Mouse (Mus musculus): ENCODE results near the gene Rnf114. TPM values are rescaled to one million over a fixed set of nuclear protein-coding genes. Genes with fewer than 3 reads are reported as not detected.

Rnf114 gene
- polyA plus RNA-seq, 1 experiment = 234 TPM

- 96% methylated on average over 13 of the region's 13 CpGs for WGBS
- H3K36me3 ChIP-seq (ENCODE audit: control insufficient read depth, insufficient read depth, low read length) = no peaks in the 10 kb centered on the region
- no peak for DNase-seq
- H3K27me3 ChIP-seq (ENCODE audit: control insufficient read depth, insufficient read depth, low read length) = no peaks in the 10 kb centered on the region; the same call in 1 of the 2 replicates
- TF ChIP-seq POLR2A (IDR thresholded peaks at IDR 0.05; ENCODE audit: control insufficient read depth, extremely low read depth, insufficient read depth, low read length, poor library complexity) (no peak), CTCF (IDR thresholded peaks at IDR 0.05; ENCODE audit: borderline replicate concordance, control insufficient read depth, extremely low read depth, insufficient read depth, low read length, poor library complexity) (no peak)
- H3K4me3 ChIP-seq (ENCODE audit: control insufficient read depth, insufficient read depth, low read length) = no peak overlapping the region
- no peaks in the 10 kb centered on the region for H3K4me1 ChIP-seq (replicated peaks; ENCODE audit: control insufficient read depth, insufficient read depth, low read length)
- H3K27ac ChIP-seq (ENCODE audit: control insufficient read depth, insufficient read depth, low read length) = no peak overlapping the region
Observed at GRCm38 (mm10) chr2:167564551-167565311, 72.3 kb downstream of the Rnf114 start.

- H3K4me1 ChIP-seq (replicated peaks; ENCODE audit: control insufficient read depth, insufficient read depth, low read length) = no peaks in the 10 kb centered on the region
- no peak for DNase-seq
- no peaks in the 10 kb centered on the region for H3K27me3 ChIP-seq (ENCODE audit: control insufficient read depth, insufficient read depth, low read length)
Observed at GRCm38 (mm10) chr2:167565312-167565656, 72.8 kb downstream of the Rnf114 start.

GRCm38 (mm10) chr2:167565682-167566081, 73.2 kb downstream of the Rnf114 start:
- H3K27ac ChIP-seq (ENCODE audit: control insufficient read depth, insufficient read depth, low read length) = no peak overlapping the region

More at GRCm38 (mm10) chr2:167565312-167565656, 72.8 kb downstream of the Rnf114 start:
- H3K4me3 ChIP-seq (ENCODE audit: control insufficient read depth, insufficient read depth, low read length) = no peak overlapping the region
- WGBS = 87% methylated on average over 3 of the region's 3 CpGs
- no peaks in the 10 kb centered on the region for H3K36me3 ChIP-seq (ENCODE audit: control insufficient read depth, insufficient read depth, low read length)
- H3K27ac ChIP-seq (ENCODE audit: control insufficient read depth, insufficient read depth, low read length) = no peak overlapping the region
- TF ChIP-seq CTCF (IDR thresholded peaks at IDR 0.05; ENCODE audit: borderline replicate concordance, control insufficient read depth, extremely low read depth, insufficient read depth, low read length, poor library complexity) (no peak), POLR2A (IDR thresholded peaks at IDR 0.05; ENCODE audit: control insufficient read depth, extremely low read depth, insufficient read depth, low read length, poor library complexity) (no peak)

More at GRCm38 (mm10) chr2:167565682-167566081, 73.2 kb downstream of the Rnf114 start:
- no peak for DNase-seq
- Histone ChIP-seq H3K4me1 (replicated peaks; ENCODE audit: control insufficient read depth, insufficient read depth, low read length) (no peaks in the 10 kb centered on the region), H3K36me3 (ENCODE audit: control insufficient read depth, insufficient read depth, low read length) (no peaks in the 10 kb centered on the region), H3K4me3 (ENCODE audit: control insufficient read depth, insufficient read depth, low read length) (no peak overlapping the region), H3K27me3 (ENCODE audit: control insufficient read depth, insufficient read depth, low read length) (no peaks in the 10 kb centered on the region)
- TF ChIP-seq CTCF (IDR thresholded peaks at IDR 0.05; ENCODE audit: borderline replicate concordance, control insufficient read depth, extremely low read depth, insufficient read depth, low read length, poor library complexity) = no peak
- TF ChIP-seq POLR2A (IDR thresholded peaks at IDR 0.05; ENCODE audit: control insufficient read depth, extremely low read depth, insufficient read depth, low read length, poor library complexity) = no peak
- 79% methylated on average over 19 of the region's 19 CpGs for WGBS

Other genes with a start within 250 kb of the Rnf114 start
- gene B4galt5, start 143.5 kb upstream of the Rnf114 start, polyA plus RNA-seq (2012; rRNA removed) = 10.9 and 14.2 TPM in 2 replicates
- gene Slc9a8, start 70.9 kb upstream of the Rnf114 start, polyA plus RNA-seq (2012; rRNA removed) = 75.4 and 90.9 TPM in 2 replicates
- 60.6 and 65.2 TPM in 2 replicates for gene Spata2, start 242 bp downstream of the Rnf114 start, polyA plus RNA-seq (2012; rRNA removed)
- gene Snai1, start 45.5 kb downstream of the Rnf114 start, polyA plus RNA-seq (2012; rRNA removed) = 10.6 and 10.7 TPM in 2 replicates
- gene Ube2v1, start 139.4 kb downstream of the Rnf114 start, polyA plus RNA-seq (2012; rRNA removed) = 161 and 174 TPM in 2 replicates
- 9.5 and 15.3 TPM in 2 replicates for gene Gm20431, start 168.9 kb downstream of the Rnf114 start, polyA plus RNA-seq (2012; rRNA removed)
- 69.6 and 135 TPM in 2 replicates for gene Cebpb, start 196.3 kb downstream of the Rnf114 start, polyA plus RNA-seq (2012; rRNA removed)
- 209 and 215 TPM in 2 replicates for gene Tmem189, start 197.2 kb downstream of the Rnf114 start, polyA plus RNA-seq (2012; rRNA removed)

Measured in thymus, adult 2 months (tissue).